Mouse (Mus musculus) liver, embryonic 11.5 days (tissue): ENCODE results near the gene Cfap54. TPM values are rescaled to one million over a fixed set of nuclear protein-coding genes. Genes with fewer than 3 reads are reported as not detected.

Experiments
- ATAC-seq: fragments of 200-750 bp; cut with Nextera tagmentation; replicated peaks from 2 replicates; pipeline ENCODE4 v1.8.0; 2017; ENCODE audit warnings: moderate number of reproducible peaks, mild to moderate bottlenecking, moderate TSS enrichment, moderate library complexity; ENCODE audit not compliant: low FRiP score
- DNase-seq: peaks from one replicate; pipeline ENCODE4 v3.0.0-alpha.2; 2017; ENCODE audit warnings: low spot score
- H3K27ac ChIP-seq: fragments of 300-500 bp; sonication (generic); 2 replicates; pipeline ENCODE4 v1.5.1; 2014; ENCODE audit warnings: mild to moderate bottlenecking, low read depth, low read length, control low read depth
- H3K27me3 ChIP-seq: fragments of 300-500 bp; sonication (generic); replicated peaks from 2 replicates; pipeline ENCODE4 v1.6.1; 2014; ENCODE audit warnings: low read length, mixed read lengths; ENCODE audit not compliant: control insufficient read depth, insufficient read depth
- H3K36me3 ChIP-seq: fragments of 300-500 bp; sonication (generic); 2 replicates; pipeline ENCODE4 v1.6.1; 2014; ENCODE audit warnings: mild to moderate bottlenecking, low read length, moderate library complexity, mixed read lengths; ENCODE audit not compliant: control insufficient read depth, insufficient read depth
- H3K4me1 ChIP-seq: fragments of 300-500 bp; sonication (generic); replicated peaks from 2 replicates; pipeline ENCODE4 v1.6.1; 2014; ENCODE audit warnings: low read length, mixed read lengths; ENCODE audit not compliant: control insufficient read depth, insufficient read depth
- H3K4me2 ChIP-seq: fragments of 300-500 bp; sonication (generic); 2 replicates; pipeline ENCODE4 v1.6.1; 2014; ENCODE audit warnings: mild to moderate bottlenecking, control low read depth, moderate library complexity
- H3K4me3 ChIP-seq: fragments of 300-500 bp; sonication (generic); 2 replicates; pipeline ENCODE4 v1.5.1; 2014; ENCODE audit warnings: low read depth, low read length, control low read depth
- H3K9ac ChIP-seq: fragments of 300-500 bp; sonication (generic); 2 replicates; pipeline ENCODE4 v1.6.1; 2014; ENCODE audit warnings: low read depth, low read length, control low read depth
- H3K9me3 ChIP-seq: fragments of 300-500 bp; sonication (generic); 2 replicates; pipeline ENCODE4 v1.6.1; 2016; ENCODE audit warnings: low read length, inconsistent platforms, mixed read lengths; ENCODE audit not compliant: control insufficient read depth
- WGBS: fragments of 180-500 bp; shearing (Covaris S2); extraction: QIAGEN DNeasy Blood & Tissue Kit; methylation state at CpG from one replicate; pipeline ENCODE4 v1.1.7; 2014; 5-methylcytosine and 5-hydroxymethylcytosine counted together
- polyA plus RNA-seq: library from polyadenylated mRNA; unstranded; fragments of >200 nt; fragmentation: Nextera tagmentation; extraction: Ambion mirVana; gene quantifications from 2 replicates; pipeline ENCODE4 v1.2.1, GENCODE M21; 2014

Cfap54 gene
- polyA plus RNA-seq, 1 experiment from 2014 or later = 0.11 TPM

- 85% methylated on average over 7 of the region's 7 CpGs for WGBS
- H3K9ac ChIP-seq = no peak overlapping the region
Measured at GRCm38 (mm10) chr10:93105358-93105757, 23.9 kb upstream of the Cfap54 start.

GRCm38 (mm10) chr10:93104357-93104756 is 22.9 kb upstream of the Cfap54 start:
- Histone ChIP-seq H3K9me3 (no peaks in the 10 kb centered on the region), H3K4me1 (no peaks in the 10 kb centered on the region), H3K27ac (no peak overlapping the region), H3K4me3 (no peak overlapping the region), H3K9ac (no peak overlapping the region), H3K27me3 (no peaks in the 10 kb centered on the region), H3K4me2 (no peak overlapping the region), H3K36me3 (no peaks in the 10 kb centered on the region)
- DNase-seq (no peak), ATAC-seq (no peak)
- 74% methylated on average over 6 of the region's 6 CpGs for WGBS

More at GRCm38 (mm10) chr10:93105358-93105757, 23.9 kb upstream of the Cfap54 start:
- H3K9me3 ChIP-seq = no peaks in the 10 kb centered on the region
- H3K27ac ChIP-seq = no peak overlapping the region
- H3K4me3 ChIP-seq = no peak overlapping the region
- DNase-seq (no peak), ATAC-seq (no peak)
- H3K36me3 ChIP-seq = no peaks in the 10 kb centered on the region
- no peaks in the 10 kb centered on the region for H3K27me3 ChIP-seq
- H3K4me2 ChIP-seq = no peak overlapping the region
- H3K4me1 ChIP-seq = no peaks in the 10 kb centered on the region

GRCm38 (mm10) chr10:93103676-93104075 is 22.3 kb upstream of the Cfap54 start:
- Histone ChIP-seq H3K4me3 (no peak overlapping the region), H3K27me3 (no peaks in the 10 kb centered on the region), H3K9me3 (no peaks in the 10 kb centered on the region), H3K4me1 (no peaks in the 10 kb centered on the region), H3K36me3 (no peaks in the 10 kb centered on the region), H3K4me2 (no peak overlapping the region), H3K27ac (no peak overlapping the region), H3K9ac (no peak overlapping the region)
- no peak for DNase-seq
- 82% methylated on average over 11 of the region's 11 CpGs for WGBS
- ATAC-seq = no peak

GRCm38 (mm10) chr10:93102321-93102720 is 20.9 kb upstream of the Cfap54 start:
- Histone ChIP-seq H3K36me3 (no peaks in the 10 kb centered on the region), H3K27me3 (no peaks in the 10 kb centered on the region), H3K4me2 (no peak overlapping the region), H3K4me3 (no peak overlapping the region), H3K27ac (no peak overlapping the region), H3K9ac (no peak overlapping the region), H3K9me3 (no peaks in the 10 kb centered on the region), H3K4me1 (no peaks in the 10 kb centered on the region)
- WGBS = 68% methylated on average over 5 of the region's 5 CpGs
- no peak for ATAC-seq
- DNase-seq = no peak

GRCm38 (mm10) chr10:93098211-93098805 is 16.9 kb upstream of the Cfap54 start:
- no peak overlapping the region for H3K9ac ChIP-seq
- no peak overlapping the region for H3K4me2 ChIP-seq
- no peaks in the 10 kb centered on the region for H3K36me3 ChIP-seq
- no peaks in the 10 kb centered on the region for H3K4me1 ChIP-seq
- H3K9me3 ChIP-seq = no peaks in the 10 kb centered on the region
- ATAC-seq (no peak), DNase-seq (no peak)
- WGBS = 65% methylated on average over 7 of the region's 7 CpGs
- H3K4me3 ChIP-seq = no peak overlapping the region
- no peaks in the 10 kb centered on the region for H3K27me3 ChIP-seq
- no peak overlapping the region for H3K27ac ChIP-seq

GRCm38 (mm10) chr10:93097439-93097838 is 16.0 kb upstream of the Cfap54 start:
- no peak overlapping the region for H3K4me3 ChIP-seq
- no peak overlapping the region for H3K27ac ChIP-seq
- no peaks in the 10 kb centered on the region for H3K9me3 ChIP-seq
- 86% methylated on average over 7 of the region's 7 CpGs for WGBS
- no peaks in the 10 kb centered on the region for H3K36me3 ChIP-seq
- H3K4me2 ChIP-seq = no peak overlapping the region
- no peak for DNase-seq
- no peak overlapping the region for H3K9ac ChIP-seq
- no peaks in the 10 kb centered on the region for H3K27me3 ChIP-seq
- H3K4me1 ChIP-seq = no peaks in the 10 kb centered on the region
- no peak for ATAC-seq

- no peak for ATAC-seq
- H3K4me1 ChIP-seq = no peaks in the 10 kb centered on the region
- no peaks in the 10 kb centered on the region for H3K27me3 ChIP-seq
- no peak overlapping the region for H3K4me3 ChIP-seq
- WGBS = 81% methylated on average over 4 of the region's 4 CpGs
- no peak overlapping the region for H3K9ac ChIP-seq
- no peak overlapping the region for H3K4me2 ChIP-seq
- no peaks in the 10 kb centered on the region for H3K9me3 ChIP-seq
- DNase-seq = no peak
- no peaks in the 10 kb centered on the region for H3K36me3 ChIP-seq
- no peak overlapping the region for H3K27ac ChIP-seq
Measured at GRCm38 (mm10) chr10:93095827-93096226, 14.4 kb upstream of the Cfap54 start.

GRCm38 (mm10) chr10:93094957-93095580 is 13.7 kb upstream of the Cfap54 start:
- ATAC-seq (no peak), DNase-seq (no peak)
- Histone ChIP-seq H3K36me3 (no peaks in the 10 kb centered on the region), H3K4me1 (no peaks in the 10 kb centered on the region), H3K9me3 (no peaks in the 10 kb centered on the region), H3K4me2 (no peak overlapping the region), H3K27ac (no peak overlapping the region), H3K9ac (no peak overlapping the region), H3K27me3 (no peaks in the 10 kb centered on the region), H3K4me3 (no peak overlapping the region)
- WGBS = 64% methylated on average over 7 of the region's 7 CpGs

- Histone ChIP-seq H3K4me2 (no peak overlapping the region), H3K27ac (no peak overlapping the region), H3K9me3 (no peaks in the 10 kb centered on the region), H3K9ac (no peak overlapping the region), H3K36me3 (no peaks in the 10 kb centered on the region), H3K4me1 (0 out of 2 replicates have a peak, but pooled peaks cover 2% of the 10 kb centered on the region), H3K4me3 (no peak overlapping the region), H3K27me3 (no peaks in the 10 kb centered on the region)
- ATAC-seq = no peak
- WGBS = 78% methylated on average over 2 of the region's 2 CpGs
- no peak for DNase-seq
Measured at GRCm38 (mm10) chr10:93091928-93092327, 10.5 kb upstream of the Cfap54 start.
